Mouse (Mus musculus) cerebral cortex, adult 2 months (tissue): Measurements from ENCODE around the gene Kcnk15.

Source experiments
- WGBS: fragments of 180-500 bp; shearing (Covaris S2); methylation state at CpG from one replicate; pipeline ENCODE4 v1.1.7; 2018; 5-methylcytosine and 5-hydroxymethylcytosine counted together

Gene Kcnk15

DNA sequence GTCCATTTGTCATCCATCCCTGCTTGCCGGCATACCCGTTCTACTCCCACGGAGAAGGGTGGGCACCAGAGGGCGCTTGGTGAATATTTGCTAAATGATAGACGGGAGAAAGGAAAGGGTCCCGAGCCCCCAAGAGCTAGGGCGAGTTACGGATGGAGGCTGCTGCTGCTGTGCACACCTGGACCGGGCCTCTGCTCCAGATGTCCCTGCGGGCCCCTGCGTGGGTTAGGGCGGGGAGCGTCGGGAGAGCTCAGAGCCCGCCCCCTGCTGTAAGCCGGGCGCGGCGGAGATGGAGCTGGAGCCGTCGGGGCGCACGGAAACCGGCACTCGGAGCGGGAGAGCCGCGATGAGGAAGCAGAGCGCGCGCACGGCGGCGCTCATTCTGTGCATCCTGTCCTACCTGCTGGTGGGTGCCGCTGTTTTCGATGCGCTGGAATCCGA lies at the start of gene Kcnk15:
TSS of gene Kcnk15 (plus strand) at position 191 of the 441 bp plus-strand sequence.
- WGBS: 3% methylated on average over 38 of the region's 38 CpGs

DNA sequence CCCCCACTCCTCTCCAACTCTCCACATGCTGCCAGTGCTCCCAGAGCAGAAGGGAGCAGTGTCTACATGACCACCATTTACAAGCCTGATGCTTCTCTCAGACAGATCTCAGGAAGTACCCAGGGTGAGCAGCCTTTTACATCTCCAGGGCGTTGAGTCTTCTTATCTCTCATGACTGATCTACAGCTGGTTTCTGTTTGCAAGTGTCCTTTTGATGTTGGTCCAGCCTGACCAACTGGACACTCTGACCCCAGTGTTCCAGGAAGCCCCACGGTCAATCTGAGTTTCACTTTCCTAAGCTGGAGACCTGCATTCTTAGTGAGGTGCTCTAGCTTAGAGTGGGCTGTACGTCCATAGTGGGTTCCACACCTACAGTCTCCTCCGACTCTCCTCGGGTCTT lies 49.6 kb upstream of the Kcnk15 start:
- 83% methylated on average over 5 of the region's 5 CpGs for WGBS

DNA sequence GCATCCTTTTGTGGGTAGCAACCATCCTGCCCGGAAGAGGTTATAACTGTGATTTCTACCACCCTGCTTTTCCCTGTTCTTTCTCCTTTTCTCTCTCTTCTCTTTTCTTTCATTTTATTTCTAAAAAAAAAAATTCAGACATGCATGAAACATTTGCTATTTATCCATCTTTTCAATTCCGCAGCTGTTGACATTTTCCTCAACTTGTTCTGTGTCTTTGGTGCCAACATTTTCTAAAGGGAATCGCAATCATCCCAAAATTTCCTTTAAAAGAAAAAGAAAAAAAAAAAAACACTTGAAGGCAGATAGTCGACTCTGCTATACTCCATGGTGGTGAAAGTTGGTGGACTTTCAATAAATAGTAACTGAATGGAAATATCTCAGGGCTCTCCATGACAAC lies 44.3 kb upstream of the Kcnk15 start:
- WGBS: 50% methylated on average over 4 of the region's 4 CpGs

DNA sequence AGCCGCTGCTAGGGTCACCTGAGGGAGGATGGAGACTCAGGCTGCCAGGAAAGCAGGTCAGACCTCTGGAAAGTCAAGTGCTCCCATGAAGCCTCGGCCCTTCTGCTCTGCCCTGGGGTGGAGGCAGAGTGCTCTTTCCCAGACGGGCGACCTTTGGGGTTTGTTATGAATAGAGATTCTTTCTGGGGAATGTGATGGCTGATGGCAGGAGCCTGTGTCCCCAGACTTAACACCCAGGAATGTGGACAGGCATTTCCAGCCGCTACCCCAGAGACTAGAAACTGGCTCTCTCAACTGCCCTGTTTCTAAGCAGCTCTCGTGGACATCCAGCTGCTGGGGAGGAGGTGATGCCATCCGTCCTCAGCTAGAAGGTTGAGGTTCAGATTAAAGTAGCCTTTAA lies 43.7 kb upstream of the Kcnk15 start:
- WGBS: 77% methylated on average over 7 of the region's 7 CpGs

DNA sequence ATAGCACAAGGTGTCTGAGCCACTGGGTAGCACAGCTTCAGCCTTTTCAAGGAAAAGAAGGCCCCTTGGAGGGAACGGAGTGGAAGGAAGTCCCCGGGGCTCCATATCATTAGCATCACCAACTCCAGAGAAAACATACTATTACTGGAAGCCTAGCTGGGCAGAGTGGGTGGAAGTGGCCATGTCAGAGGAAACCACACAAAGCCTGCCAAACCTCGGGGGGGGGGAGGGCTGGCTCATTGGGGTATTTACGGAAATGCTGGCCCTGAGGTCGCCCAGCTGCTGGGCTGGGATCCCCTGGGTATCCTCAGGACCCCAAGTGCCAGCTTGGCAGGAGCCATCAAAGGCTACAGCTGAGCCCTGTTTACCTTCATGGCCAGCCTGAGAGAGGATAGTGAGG lies 40.4 kb upstream of the Kcnk15 start:
- 56% methylated on average over 5 of the region's 5 CpGs for WGBS

DNA sequence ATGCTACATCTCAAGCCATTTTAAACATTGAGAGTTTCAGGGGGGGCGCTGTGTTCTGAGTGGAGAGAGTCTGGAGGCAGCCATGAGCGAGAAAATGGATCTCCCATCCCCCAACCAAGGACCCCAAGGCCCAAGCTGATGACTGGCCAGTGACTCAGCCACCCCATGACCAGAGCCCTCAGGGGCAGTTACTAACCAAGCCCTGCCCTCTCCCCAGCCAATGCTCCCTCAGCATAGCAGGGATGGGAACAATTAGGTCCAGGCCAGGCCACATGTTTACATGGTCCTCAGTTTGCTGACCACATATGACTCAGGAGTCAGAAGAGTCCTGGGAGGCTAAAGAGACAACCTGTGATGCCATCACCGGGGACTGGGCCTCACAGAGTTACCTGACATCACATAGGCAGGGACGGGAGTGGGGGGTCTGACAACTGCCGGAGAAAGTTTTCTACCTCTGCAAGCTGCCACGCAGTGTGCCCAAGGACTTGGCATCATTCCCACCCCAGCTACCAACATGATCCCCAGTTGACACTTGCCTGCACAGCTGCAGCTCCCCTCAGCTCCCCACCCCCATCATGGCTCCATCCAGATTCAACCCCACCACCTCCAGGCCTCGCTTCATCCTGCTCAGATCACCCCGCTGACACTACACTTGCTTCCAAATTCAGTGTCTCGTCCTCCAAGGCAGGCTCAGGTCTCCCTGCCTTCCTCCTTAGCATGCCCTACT lies 38.5 kb upstream of the Kcnk15 start:
- 93% methylated on average over 9 of the region's 9 CpGs for WGBS

DNA sequence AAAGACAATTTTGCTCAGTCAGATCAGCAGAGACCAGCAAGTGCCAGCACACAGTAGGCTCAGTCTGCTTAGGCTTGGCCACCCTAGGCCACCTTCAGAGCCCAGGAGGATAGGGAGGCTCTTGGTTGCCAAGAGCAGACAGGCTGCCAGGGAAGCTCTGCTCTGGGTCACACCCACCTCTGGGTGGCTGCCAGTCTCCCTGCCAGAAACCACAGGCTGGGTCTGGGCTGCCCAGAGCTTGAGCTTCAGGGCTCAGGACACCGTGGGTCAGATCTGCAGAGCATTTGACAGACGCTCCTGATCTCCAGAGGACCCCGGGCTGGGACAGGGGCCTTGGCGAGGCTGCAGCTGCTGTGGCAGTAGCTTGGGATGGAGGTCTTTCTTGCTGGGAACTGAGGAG lies 32.8 kb upstream of the Kcnk15 start, which contains the start of gene Ccn5:
TSS of gene Ccn5 (plus strand) at position 255 of the 400 bp plus-strand sequence.
- 68% methylated on average over 4 of the region's 4 CpGs for WGBS

DNA sequence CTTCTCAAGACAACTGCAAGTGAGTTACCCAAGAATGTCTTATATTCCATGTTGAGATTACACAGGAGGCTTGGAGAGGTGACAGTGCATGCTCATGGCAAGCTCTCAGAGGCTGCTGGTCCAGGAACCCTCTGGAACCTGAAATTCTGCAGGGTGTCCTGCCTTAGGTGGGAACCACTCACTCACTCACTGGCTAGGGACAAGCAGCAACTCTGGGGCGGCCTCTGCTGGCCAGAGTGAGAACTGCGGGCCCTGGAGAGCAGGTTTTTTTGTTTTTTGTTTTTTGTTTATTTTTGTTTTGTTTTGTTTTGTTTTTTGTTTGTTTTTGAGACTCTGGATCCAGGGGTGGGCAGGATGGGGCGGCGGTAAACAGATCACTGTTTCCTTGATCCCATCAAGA lies 30.2 kb upstream of the Kcnk15 start:
- 7% methylated on average over 4 of the region's 4 CpGs for WGBS

DNA sequence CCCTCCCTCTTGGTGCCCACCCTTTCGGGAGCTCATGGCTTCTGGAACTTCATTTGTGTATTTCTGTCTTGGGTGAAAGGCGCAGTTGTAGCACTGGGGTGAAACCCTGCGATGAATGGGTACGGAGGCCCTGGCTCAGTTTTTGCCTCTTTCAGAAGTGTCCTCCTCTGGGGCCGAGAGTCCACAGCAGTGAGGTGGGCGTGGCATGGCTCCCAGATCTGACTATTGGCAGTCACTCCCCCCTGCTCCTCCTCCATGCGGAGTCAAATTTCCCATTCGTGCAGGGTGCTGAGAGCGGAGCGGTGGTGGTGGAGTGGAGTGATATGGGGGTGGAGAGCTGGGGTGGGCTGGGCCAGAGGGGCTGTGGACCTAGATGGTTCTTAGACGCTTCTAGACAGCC lies 29.7 kb upstream of the Kcnk15 start:
- WGBS: 44% methylated on average over 11 of the region's 11 CpGs

DNA sequence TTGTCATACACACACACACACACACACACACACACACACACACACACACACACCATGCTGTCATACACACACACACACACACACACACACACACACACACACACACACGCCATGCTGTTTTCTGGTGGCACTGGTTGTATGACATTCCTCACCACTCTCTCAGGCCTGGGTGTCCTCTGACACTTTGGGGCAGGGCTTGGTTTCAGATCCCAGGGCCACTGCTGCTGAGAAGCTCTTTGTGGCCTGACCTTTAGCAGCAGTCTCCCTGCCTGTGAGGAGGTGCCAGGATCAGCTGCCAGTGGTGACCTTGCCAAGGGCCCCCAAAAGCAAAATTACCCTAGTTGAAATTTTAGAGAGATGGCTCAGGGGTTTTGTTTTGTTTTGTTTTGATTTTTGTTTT lies 27.6 kb upstream of the Kcnk15 start:
- WGBS: 73% methylated on average over 1 of the region's 1 CpGs

DNA sequence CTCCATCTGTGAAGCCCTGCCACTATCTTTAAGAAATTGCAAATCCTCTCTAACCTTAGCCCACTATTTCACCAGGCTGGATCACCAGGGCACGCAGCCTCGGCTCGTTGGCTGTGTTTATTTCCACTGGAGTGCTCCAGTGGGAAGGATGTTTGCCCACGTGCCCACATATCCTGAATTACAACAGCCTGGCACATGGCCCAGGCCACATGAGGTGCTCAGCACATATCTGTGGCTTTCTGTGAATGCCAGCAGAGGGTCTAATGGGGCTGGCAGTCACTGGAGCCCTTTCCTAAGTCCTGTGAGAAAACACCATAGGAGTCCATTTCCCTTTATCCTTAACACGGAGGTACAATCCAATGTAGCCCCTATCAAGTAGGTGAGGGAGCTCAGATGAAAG lies 27.0 kb upstream of the Kcnk15 start:
- 58% methylated on average over 5 of the region's 5 CpGs for WGBS

DNA sequence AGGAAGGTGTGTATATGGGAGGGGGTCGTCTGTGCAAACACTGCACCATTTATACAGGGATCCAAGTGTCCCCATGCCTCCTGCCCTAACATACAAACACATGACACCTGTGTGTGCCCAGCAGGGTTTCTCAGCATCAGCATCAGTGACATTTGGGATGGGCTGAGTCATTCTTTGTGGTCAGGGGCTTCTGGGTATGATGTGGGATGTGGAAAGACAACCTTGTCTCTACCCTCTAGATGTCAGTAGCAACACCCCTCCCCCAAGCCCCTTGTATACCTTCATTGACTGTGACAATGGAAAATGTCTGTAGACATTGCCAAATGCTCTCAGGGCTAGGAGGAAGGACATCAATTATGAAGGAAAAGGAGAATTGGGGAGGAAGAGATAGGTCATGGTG lies 22.3 kb upstream of the Kcnk15 start:
- 60% methylated on average over 1 of the region's 1 CpGs for WGBS

DNA sequence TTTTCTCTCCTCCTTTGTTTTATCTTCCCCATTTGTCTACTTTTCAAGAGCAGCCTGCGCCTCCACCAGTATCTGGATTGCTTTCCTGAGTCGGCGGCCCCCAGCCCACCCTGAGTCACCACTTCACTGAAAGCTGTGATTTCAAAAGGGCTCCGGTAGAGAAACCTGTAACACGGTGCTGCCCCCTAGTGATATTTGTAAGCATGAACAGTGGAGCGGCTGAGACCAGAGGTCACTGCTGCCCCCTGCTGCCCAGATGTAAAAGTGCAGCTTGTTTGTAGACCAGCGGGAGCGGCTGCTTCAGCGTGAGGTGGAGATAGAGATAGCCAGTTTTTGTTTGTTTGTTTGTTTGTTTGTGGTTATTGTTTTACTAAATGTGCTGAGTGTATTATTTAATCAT lies 15.4 kb upstream of the Kcnk15 start:
- 9% methylated on average over 9 of the region's 9 CpGs for WGBS

DNA sequence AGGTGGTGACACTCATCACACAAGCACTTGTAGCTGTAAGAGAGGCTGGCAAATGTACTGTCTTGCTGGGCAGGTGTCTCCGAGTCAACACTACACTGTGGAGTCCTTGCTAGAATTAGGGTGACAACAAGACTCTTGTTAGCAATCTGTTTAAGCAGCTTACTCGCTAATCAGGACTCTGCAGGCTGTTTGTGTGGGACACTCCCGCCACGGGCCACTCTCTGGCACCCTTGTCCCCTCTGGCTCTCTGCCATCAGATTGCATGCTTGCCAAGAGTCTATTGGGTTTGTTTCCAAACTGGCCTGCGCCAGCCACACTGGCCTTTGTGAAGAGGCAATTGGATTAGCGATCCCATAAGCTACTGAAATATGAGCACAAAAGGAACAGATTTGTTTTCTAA lies 13.9 kb upstream of the Kcnk15 start:
- WGBS: 46% methylated on average over 6 of the region's 6 CpGs

DNA sequence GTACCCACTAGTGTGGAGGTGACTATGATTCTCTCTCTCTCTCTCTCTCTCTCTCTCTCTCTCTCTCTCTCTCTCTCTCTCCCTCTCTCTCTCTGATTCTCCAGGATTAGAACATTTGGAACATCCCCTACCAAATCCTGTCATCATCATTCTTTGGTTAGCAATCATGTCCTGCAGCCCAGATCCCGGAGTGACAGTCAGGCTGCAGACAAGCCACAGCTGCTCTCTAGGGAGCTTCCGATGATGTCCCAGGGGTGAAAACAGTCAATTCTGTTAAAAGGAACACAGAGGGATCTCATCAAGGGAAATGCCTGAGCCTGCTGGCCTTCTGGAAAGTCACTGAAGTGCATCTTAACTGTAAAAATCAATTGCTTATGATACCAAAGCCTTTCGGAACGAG lies 11.4 kb upstream of the Kcnk15 start:
- WGBS: 71% methylated on average over 4 of the region's 4 CpGs

DNA sequence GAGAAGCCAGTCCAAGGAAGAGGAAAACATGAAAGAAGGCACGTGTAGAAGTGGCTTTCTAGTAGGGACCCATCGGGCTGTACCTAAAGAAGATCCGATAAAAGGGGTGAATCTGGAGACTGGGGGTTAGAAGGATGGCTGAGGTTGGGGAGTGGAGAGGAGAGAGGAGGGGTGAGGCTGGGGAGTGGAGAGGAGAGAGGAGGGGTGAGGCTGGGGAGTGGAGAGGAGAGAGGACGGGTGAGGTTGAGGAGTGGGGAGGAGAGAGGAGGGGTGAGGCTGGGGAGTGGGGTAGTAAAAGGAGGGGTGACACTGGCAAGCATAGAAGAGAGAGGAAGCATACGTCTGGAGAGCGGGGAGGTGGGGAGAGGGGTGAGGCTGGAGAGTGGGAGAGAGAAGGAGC lies 3.8 kb downstream of the Kcnk15 start:
- 80% methylated on average over 6 of the region's 6 CpGs for WGBS

DNA sequence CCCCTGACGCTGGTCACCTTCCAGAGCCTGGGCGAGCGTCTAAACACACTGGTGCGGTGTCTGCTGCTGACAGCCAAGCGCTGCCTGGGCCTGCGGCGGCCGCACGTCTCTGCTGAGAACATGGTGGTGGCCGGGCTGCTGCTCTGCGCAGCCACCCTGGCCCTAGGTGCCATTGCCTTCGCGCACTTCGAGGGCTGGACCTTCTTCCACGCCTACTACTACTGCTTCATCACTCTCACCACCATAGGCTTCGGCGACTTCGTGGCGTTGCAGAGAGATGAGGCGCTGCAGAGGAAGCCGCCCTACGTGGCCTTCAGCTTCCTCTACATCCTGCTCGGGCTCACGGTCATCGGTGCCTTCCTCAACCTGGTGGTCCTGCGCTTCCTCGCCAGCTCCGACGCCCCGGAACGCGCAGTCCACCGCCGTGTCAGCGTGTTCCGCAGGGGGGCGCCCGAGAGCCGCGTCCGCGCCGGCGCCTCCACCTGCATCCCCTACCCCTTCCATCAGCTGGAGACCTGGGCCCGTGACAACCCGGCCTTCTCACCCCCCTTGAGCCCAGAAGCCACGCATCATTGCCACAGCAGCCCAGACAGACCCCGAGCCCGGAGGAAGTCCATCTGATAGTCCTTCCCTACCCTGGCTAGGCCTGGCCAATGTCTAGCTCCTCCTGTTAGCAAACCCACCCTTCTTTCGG lies 5.0 kb downstream of the Kcnk15 start:
- 12% methylated on average over 50 of the region's 50 CpGs for WGBS

DNA sequence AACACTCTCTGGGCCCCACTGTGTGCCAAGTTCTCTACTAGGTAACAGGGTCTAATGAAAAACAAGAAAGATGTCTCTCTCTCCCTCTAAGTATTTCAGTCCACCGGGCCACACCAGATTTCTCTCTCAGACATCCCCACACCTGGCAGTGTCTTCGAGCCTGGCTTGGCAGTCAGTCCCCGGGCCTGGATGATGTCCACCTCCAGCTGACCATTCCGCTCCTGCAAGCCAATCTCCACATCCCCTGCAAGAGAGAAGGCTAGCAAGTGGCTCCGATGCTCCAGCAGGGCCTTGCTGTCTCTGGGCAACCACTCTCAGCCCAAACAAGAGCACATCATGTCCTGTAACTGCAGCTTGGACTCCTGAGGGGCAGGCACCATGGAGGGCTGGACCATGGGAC lies 11.9 kb downstream of the Kcnk15 start:
- WGBS: 81% methylated on average over 5 of the region's 5 CpGs

DNA sequence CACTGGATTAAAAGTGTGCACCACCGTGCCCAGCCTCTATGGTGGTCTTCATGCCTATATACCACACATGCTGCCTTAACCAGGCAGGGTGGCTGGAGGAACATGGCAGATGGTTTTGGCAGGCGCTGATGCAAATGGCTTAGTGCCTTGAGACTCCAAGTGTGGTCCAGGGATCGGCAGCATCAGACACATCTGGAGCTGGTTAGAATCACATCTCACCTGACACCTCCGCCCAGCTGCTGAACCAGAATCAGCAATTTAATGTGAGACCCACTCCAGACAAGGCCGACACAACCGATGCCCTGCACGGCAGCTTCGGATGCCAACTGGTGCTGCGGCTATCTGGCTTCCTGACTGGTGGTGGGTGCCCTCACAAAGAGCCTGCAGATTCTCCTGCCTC lies 12.6 kb downstream of the Kcnk15 start:
- WGBS: 86% methylated on average over 9 of the region's 9 CpGs

DNA sequence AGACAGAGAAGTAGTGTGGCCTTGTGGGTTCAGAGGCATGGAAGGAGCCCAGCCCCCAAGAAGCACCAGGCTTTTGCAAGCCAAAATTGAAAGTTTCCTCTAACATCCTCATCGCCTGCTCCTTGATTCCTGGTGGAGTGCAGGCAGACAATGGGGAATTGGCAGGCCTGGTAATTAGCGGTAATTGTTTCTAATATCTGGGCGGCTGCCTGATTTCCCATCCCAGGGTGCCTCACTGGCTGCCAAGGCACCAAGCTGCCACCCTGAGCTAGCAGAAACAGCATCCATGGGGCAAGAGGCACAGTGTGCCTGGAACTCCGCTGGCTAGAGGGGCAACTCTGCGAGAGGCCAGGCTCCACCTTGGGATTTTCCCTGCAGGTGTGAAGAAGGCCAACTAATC lies 16.3 kb downstream of the Kcnk15 start:
- WGBS: 59% methylated on average over 5 of the region's 5 CpGs

DNA sequence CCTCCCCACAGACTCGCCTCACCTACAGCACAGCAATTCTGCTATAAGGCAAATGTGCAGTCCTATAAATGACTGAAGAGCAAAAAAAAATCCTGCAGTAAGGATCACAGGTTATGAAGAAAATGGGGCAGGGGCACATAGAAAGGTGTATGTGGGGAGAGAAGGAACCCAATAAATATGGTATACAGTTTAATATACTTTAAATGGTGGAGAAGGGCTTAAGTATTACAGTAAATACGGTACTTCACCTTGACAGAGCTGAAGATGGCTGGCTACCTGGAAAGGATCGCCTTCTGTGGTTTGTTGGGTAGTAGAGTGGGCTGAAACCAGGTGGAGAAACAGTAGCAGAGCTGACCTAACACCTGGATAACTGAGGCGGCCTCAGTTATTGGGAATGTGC lies 17.8 kb downstream of the Kcnk15 start:
- WGBS: 82% methylated on average over 4 of the region's 4 CpGs

DNA sequence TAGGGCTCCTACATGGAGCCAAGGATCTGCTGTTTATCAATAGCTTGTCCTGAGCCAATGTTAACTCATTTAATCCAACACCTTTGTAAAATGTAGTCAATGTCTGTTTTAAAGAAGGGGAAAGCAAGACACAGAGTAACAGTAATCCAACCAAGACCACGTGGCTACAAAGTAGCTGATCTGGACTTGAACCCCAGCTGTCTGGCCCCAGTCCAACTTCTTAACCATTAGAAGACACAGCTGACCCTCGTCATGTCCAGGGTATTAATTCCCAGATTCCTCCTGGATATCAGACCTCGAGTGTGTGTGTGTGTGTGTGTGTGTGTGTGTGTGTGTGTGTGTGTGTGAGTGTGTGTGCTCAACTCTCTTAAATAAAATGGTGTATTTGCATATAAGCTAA lies 18.5 kb downstream of the Kcnk15 start:
- WGBS: 53% methylated on average over 3 of the region's 3 CpGs

DNA sequence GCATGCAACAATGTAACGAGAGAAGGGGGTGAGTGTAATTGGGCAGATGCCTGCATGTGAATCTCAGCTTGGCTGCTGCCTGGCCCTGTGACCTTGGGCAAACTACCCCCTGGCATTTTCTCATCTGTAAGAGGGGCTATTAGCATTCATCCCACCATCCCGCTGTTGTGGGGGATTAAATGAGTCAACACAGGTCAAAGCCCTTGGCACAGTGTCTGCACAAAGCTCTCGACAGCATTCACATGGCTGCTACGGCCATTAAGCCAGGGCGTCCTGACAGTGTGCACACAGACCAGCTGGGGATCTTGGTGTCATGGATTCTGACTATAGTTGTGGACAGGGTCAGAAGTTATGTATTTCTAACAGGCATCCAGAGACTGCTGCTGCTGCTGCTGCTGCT lies 21.4 kb downstream of the Kcnk15 start:
- 56% methylated on average over 5 of the region's 5 CpGs for WGBS

DNA sequence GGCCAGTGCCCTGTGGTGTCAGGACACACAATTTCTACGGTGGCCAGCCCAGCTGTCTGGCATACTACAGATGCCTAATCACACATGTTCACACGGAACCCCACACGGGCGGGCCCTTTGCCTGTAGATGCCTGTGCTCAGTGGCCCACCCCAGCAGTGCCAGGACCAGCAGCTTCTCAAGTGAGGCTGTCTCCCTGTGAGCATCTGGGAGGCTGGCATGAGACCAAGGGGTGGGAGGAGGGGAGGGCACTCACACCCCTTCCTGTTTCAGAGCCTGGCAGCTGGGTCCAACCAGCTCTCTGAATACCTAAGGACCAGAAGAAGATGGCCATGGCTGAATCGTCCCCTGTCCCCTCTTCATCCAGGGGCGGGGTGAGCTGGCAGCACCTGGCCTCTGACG lies 22.0 kb downstream of the Kcnk15 start:
- WGBS: 40% methylated on average over 7 of the region's 7 CpGs
